Mouse (Mus musculus) lung, postnatal 25 days (tissue): Measurements from ENCODE around the gene Abhd11.
"Not testable (repeated sequence)": the region's sequence is repeated elsewhere in the genome, so short reads cannot be mapped to it uniquely, and the experiment has no call there.

Source experiments
- DNase-seq: peaks from one replicate; pipeline ENCODE4 v3.0.0; 2022; ENCODE audit warnings: low spot score

The Abhd11 gene

DNA sequence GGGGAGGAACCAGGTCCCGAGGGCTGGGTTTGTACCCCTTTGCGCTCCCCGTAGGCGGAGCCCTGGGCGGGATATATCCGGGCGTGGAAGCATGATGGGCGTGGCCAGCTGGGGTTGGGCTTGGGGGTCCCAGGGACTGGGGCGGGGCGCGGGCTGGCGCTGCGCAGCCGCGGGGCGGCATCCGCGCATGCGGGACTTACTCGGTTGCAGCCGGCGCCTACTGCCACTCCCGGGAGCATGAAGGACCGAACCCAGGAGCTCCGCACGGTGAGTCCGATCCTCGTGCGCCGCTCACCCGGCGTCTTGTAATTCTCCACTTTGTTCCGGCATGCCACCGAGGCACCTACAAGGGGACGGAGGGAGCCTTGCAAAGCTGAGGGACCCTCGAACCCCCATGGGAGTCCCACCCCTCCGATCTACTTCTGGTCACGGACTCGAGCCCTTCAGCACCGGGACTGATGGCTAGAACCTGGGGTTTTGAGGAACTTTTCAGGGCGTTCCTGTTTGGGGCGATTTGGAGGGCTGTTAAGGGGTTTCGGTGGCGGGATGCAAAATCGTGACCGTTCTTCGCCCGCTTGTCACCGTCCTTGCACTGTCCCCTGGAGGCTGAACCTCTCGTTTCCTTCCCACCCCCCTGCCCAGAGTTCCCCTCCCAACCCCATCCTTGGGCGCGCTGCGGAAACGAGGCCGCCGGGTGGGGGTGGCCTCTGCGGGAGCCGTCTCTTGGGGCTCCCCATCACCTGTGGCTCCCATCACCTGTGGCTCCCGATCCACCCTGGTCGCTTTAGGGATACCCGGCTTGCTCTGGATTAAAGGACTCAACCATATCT, 14.6 kb downstream of the Abhd11 start, which contains the start of gene Stx1a:
Gene Stx1a (plus strand): TSS at position 139 of the 830 bp plus-strand sequence.
- peak; percentile 91 for DNase-seq

- DNase-seq = no peak
These were observed 15.8 kb downstream of the Abhd11 start for GRCm38 (mm10) chr5:135024665-135025224.

- DNase-seq = no peak
These were observed 16.9 kb downstream of the Abhd11 start for GRCm38 (mm10) chr5:135025899-135026298.

- DNase-seq = peak; percentile 30
These were observed 20.3 kb downstream of the Abhd11 start for GRCm38 (mm10) chr5:135029007-135029854.

DNA sequence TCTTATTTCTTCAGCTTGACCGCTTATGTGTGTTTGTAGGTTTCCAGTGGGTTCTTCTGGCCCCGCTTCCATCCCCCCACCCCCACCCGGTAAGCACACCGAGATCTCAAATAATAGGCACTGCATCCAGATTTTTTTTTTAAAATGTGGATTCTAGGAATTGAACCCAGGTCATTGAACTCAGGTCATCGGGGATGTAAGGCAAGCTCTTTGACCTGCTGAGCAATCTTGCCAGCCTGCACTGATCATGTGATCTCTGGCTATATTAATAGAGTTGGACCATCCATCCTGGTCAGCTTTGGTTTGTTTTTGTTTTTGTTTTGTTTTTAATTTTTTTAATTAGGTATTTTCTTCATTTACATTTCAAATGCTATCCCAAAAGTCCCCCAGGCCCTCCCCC, 23.6 kb downstream of the Abhd11 start:
- no peak for DNase-seq

- no peak for DNase-seq
These were observed 25.6 kb downstream of the Abhd11 start for GRCm38 (mm10) chr5:135034593-135034992.

GRCm38 (mm10) chr5:135035608-135036359, 26.8 kb downstream of the Abhd11 start:
- DNase-seq = no peak

DNA sequence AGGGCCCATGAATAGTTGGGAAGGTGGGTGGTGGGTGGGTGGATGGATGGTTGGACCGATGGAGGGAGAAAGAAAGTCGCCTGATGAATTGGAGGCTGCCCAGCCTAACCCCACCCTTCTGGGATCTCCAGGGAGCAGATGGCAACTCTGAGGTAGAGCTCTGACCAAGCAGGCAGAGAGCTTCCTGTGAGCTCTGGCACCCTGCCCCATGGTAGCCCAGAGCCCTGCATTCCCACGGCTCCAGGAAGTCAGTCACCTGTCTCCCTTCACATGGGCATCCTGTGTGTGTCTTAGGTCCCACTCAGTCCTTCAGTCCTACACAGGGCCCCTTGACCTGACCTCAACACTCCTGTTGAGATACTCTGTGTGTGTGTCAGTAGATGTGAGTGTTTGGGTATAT, 29.0 kb downstream of the Abhd11 start:
- DNase-seq = no peak

DNA sequence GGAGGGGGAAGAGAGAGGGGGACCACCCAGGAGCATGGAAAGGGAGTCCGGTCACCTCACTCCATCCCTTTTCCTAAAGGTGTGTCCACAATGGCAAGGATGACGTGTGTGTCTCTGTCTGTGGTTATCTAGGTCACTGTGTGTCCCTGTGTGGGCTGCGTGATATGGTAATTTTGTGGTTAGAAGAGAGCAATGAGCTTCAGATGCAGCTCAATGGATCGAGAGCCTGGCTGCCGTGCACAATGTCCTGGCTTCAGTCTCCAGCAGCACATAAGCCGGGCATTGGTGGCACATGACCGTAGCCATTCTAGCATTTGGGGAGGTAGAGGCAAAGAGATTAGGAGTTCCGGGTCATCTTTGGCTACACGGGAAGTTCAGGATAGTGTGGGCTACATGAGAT, 30.6 kb downstream of the Abhd11 start:
- no peak for DNase-seq

DNA sequence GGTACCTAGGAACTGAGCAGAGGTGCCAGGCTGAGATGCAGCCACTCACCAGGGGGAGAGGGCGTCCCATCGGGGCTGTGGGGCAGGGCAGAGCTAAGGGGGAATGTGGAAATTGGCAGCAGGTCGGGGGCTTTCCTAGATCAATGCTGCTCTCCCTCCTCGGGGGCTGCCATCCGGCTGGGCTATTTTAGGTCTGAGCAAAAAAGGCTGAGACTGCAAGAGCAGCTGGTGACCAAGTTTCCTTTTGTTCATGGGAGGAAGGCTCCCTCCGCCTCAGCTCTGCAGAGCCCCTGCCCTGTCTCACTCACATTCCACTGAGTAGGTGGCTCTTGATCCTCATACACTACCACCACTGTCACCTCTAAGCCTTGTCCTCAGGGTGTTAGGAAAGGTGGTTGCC, 31.1 kb downstream of the Abhd11 start:
- DNase-seq = no peak

GRCm38 (mm10) chr5:135040777-135041176, 31.8 kb downstream of the Abhd11 start:
- no peak for DNase-seq

- no peak for DNase-seq
These were observed 33.3 kb downstream of the Abhd11 start for GRCm38 (mm10) chr5:135042105-135042788.

DNA sequence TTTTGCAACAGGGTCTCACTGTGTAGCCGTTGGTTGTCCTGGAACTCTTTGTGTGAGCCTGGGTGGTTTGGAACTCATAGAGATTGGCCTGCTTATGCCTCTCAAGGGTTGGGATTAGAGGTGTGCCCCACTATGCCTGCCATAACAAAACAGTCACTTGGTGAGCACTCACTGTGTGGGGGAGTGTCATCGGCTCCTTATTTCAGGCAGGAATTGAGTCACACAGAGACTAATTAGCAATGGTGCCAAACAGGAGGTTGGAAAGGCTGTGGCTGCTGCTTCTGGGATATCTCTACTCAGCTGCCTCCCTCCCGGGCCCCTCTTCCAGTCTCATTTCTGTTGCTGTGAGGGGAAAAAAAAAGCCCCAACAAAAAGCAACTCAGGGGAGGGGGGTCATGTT, 35.6 kb downstream of the Abhd11 start:
- no peak for DNase-seq

- DNase-seq = no peak
These were observed 39.6 kb downstream of the Abhd11 start for GRCm38 (mm10) chr5:135048539-135048938.

- DNase-seq = not testable (repeated sequence)
These were observed 40.3 kb downstream of the Abhd11 start for GRCm38 (mm10) chr5:135049268-135049667.

DNA sequence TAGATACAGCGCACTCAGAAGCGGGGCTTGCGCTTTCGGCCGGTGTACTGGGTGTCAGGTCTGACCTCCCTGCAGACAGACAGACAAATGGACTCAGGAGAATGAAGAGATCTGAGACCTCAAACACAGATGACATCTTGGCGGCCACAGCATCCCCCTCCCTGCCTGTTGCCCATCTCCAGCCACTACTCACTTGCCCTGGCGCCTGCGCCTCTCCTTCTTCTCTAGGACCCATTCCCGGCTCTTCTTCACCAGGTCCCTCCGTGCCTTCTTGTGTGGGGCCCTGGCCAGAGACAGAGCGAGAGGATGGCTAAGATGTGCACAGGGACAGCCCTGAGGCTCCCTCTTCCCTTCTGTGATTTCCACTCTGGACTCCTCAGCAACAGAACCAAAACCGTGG, 44.4 kb downstream of the Abhd11 start:
- no peak for DNase-seq
